Mouse (Mus musculus) forebrain, postnatal 0 days (tissue): ENCODE results near the gene Dcpp3. TPM values are rescaled to one million over a fixed set of nuclear protein-coding genes. Genes with fewer than 3 reads are reported as not detected.
"Not testable (repeated sequence)": the region's sequence is repeated elsewhere in the genome, so short reads cannot be mapped to it uniquely, and the experiment has no call there.

Experiments
- ATAC-seq: fragments of 200-750 bp; cut with Nextera tagmentation; 2 replicates; pipeline ENCODE4 v1.8.0; 2017; ENCODE audit warnings: mild to moderate bottlenecking, moderate library complexity
- DNase-seq: peaks from one replicate; pipeline ENCODE4 v3.0.0-alpha.2; 2015
- H3K27ac ChIP-seq: fragments of 300-500 bp; sonication (generic); 2 replicates; pipeline ENCODE4 v1.5.1; 2014; ENCODE audit warnings: low read depth, mild to moderate bottlenecking, antibody characterized with exemption, low read length, moderate library complexity, mixed read lengths
- H3K27me3 ChIP-seq: fragments of 300-500 bp; sonication (generic); 2 replicates; pipeline ENCODE4 v1.6.1; 2014; ENCODE audit warnings: mild to moderate bottlenecking, low read length, mixed read lengths; ENCODE audit not compliant: insufficient read depth
- H3K36me3 ChIP-seq: fragments of 300-500 bp; sonication (generic); 2 replicates; pipeline ENCODE4 v1.6.1; 2014; ENCODE audit warnings: mild to moderate bottlenecking, moderate library complexity; ENCODE audit not compliant: insufficient read depth
- H3K4me1 ChIP-seq: fragments of 300-500 bp; sonication (generic); 2 replicates; pipeline ENCODE4 v1.6.1; 2014; ENCODE audit warnings: antibody characterized with exemption; ENCODE audit not compliant: insufficient read depth
- H3K4me2 ChIP-seq: fragments of 300-500 bp; sonication (generic); 2 replicates; pipeline ENCODE4 v1.6.1; 2014; ENCODE audit warnings: low read depth, mild to moderate bottlenecking, moderate library complexity
- H3K4me3 ChIP-seq: fragments of 300-500 bp; sonication (generic); 2 replicates; pipeline ENCODE4 v1.5.1; 2014; ENCODE audit warnings: low read depth, low read length, mixed read lengths
- H3K9ac ChIP-seq: fragments of 300-500 bp; sonication (generic); 2 replicates; pipeline ENCODE4 v1.6.1; 2014; ENCODE audit warnings: mild to moderate bottlenecking
- H3K9me3 ChIP-seq: fragments of 300-500 bp; sonication (generic); 2 replicates; pipeline ENCODE4 v1.6.1; 2016; ENCODE audit warnings: low read length
- CTCF ChIP-seq: sonication (generic); IDR thresholded peaks from 2 replicates; pipeline ENCODE4 v1.5.1; 2016; ENCODE audit warnings: antibody characterized with exemption, control low read depth, low read depth
- WGBS: fragments of 180-500 bp; shearing (Covaris S2); extraction: QIAGEN DNeasy Blood & Tissue Kit; methylation state at CpG from one replicate; pipeline ENCODE4 v1.1.7; 2014; 5-methylcytosine and 5-hydroxymethylcytosine counted together
- polyA plus RNA-seq: library from polyadenylated mRNA; unstranded; fragments of >200 nt; fragmentation: Nextera tagmentation; extraction: Ambion mirVana; gene quantifications from 2 replicates; pipeline ENCODE4 v1.2.1, GENCODE M21; 2015
- total RNA-seq: library from RNA; depleted of rRNA; stranded (reverse); fragments of >200 nt; gene quantifications from 2 replicates; pipeline ENCODE4 v1.2.3, GENCODE M21; 2014

Dcpp3 gene
- total and polyA plus RNA-seq, 2 experiments from 2014 or later: not detected

GRCm38 (mm10) chr17:23924531-23925007, 7.3 kb downstream of the Dcpp3 start:
- H3K4me1 ChIP-seq: peaks cover 7% of the 10 kb centered on the region; the same call in 1 of the 2 replicates
- peak overlapping the region; percentile 83 for H3K27ac ChIP-seq
- H3K27me3 ChIP-seq: no peaks in the 10 kb centered on the region
- 2% methylated on average over 29 of the region's 29 CpGs for WGBS
- H3K4me2 ChIP-seq: peak overlapping the region; percentile 78
- peak; percentile 97 for ATAC-seq
- H3K36me3 ChIP-seq: no peaks in the 10 kb centered on the region
- peak; percentile 92 for DNase-seq
- peak; percentile 55 for TF ChIP-seq CTCF
- peak overlapping the region; percentile 51 for H3K4me3 ChIP-seq
- H3K9ac ChIP-seq: peak overlapping the region; percentile 58
- H3K9me3 ChIP-seq: no peaks in the 10 kb centered on the region

DNA sequence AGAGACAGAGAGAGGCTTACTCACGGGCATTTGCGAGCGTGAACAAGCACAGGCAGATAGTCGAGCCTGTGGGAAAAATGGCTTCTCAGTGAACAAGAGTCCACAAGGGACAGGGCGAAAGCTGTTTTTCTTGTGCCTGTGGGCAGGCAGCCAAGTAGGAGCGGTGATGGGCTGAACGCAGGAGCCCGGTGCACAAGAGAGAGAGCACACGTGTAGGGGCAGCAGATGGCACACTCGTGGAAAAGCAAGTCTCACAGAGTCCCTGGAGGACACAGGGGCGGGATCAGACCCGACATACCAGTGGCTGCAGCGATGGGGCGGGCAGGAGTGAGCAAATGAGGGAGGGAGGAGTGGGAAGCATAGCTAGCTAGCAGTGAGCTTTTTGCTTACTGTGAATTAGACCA, 7.8 kb downstream of the Dcpp3 start:
- no peaks in the 10 kb centered on the region for H3K36me3 ChIP-seq
- 0% methylated on average over 14 of the region's 14 CpGs for WGBS

GRCm38 (mm10) chr17:23931157-23931556, 13.9 kb downstream of the Dcpp3 start:
- H3K9ac ChIP-seq: no peak overlapping the region
- ATAC-seq: no peak
- no peaks in the 10 kb centered on the region for H3K9me3 ChIP-seq
- no peak overlapping the region for H3K27ac ChIP-seq
- no peak for DNase-seq
- H3K27me3 ChIP-seq: no peaks in the 10 kb centered on the region
- TF ChIP-seq CTCF: no peak
- no peaks in the 10 kb centered on the region for H3K36me3 ChIP-seq
- no peak overlapping the region for H3K4me2 ChIP-seq
- no peak overlapping the region for H3K4me3 ChIP-seq
- H3K4me1 ChIP-seq: no peaks in the 10 kb centered on the region
- 88% methylated on average over 5 of the region's 5 CpGs for WGBS

More for the DNA sequence above, 7.8 kb downstream of the Dcpp3 start:
- Histone ChIP-seq H3K27ac (peak overlapping the region; percentile 83), H3K9ac (peak overlapping the region; percentile 58), H3K27me3 (no peaks in the 10 kb centered on the region), H3K4me2 (peak overlapping the region; percentile 78), H3K4me3 (peak overlapping the region; percentile 51), H3K9me3 (no peaks in the 10 kb centered on the region), H3K4me1 (peaks cover 7% of the 10 kb centered on the region; the same call in 1 of the 2 replicates)
- DNase-seq (peak; percentile 74), ATAC-seq (peak; percentile 76)
- TF ChIP-seq CTCF: peak; percentile 19; the same call in 1 of the 2 replicates

DNA sequence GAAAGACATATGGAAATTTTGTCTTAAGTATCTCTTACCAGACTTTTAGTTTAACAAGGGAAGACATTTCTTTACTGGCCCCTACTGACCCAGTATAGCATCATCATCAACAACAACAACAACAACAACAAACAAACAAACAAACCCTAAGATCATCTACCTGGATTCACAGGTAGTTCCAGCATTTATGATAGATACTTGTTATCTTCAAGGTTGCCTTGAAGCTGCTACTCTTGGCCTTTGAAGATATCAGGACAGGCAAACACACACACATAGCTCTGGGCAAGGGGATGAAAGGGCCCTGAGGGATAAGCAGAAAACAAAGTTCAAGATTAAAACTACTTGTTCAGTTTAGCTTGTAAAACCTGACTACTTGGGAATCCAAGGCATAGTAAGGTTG, 24.1 kb downstream of the Dcpp3 start, which contains the start of gene Sbp:
TSS of gene Sbp (plus strand) at position 301 of the 400 bp plus-strand sequence.
- ATAC-seq (no peak), DNase-seq (no peak)
- Histone ChIP-seq H3K9ac (no peak within 1 kb of the TSS), H3K4me2 (no peak within 1 kb of the TSS), H3K27me3 (no peaks in the 10 kb centered on the region), H3K4me3 (no peak within 1 kb of the TSS), H3K9me3 (no peaks in the 10 kb centered on the region), H3K4me1 (no peaks in the 10 kb centered on the region), H3K27ac (no peak within 1 kb of the TSS), H3K36me3 (no peaks in the 10 kb centered on the region)
- TF ChIP-seq CTCF: no peak

DNA sequence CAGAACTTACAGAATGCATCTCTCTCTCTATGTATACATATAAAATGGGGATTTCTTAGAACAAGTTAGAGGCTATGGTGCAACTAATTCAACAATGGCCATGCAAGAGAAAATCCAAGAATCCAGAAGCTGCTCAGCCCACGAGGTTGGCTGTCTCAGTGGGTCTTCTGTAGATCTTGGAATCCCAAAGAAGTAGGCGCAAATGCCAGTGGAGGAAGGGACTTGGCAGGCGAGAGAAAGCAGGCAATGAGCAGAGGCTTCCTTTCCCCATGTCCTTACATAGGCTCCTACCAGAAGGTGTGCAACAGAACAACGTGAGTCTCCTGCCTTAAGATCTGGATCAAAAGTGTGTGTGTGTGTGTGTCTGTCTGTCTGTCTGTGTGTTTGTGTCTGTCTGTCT, 30.2 kb downstream of the Dcpp3 start:
- ATAC-seq, H3K4me1 ChIP-seq: not testable (repeated sequence)
- WGBS: 84% methylated on average over 4 of the region's 4 CpGs

DNA sequence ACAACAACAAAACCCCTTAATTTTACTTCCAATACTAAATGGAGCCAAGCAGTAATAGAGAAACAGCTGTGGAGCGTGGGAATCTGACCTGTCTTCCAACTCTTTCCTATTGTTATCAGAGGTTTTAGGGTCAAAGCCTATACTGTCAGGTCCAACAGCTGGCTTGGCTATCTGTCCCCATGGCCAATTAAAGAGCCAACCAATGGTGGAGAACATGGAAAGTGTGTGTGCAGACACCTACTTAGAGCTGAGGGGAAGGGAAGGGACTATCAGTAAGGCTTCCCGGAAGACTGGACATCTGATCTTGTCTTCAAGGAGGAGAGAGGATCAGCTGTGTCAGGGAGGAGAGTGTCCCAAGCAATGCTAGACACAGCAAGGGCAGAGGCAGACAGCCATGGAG, 31.8 kb downstream of the Dcpp3 start:
- ATAC-seq: no peak
- Histone ChIP-seq H3K9ac (no peak overlapping the region), H3K27me3 (no peaks in the 10 kb centered on the region), H3K4me1 (no peaks in the 10 kb centered on the region), H3K4me3 (no peak overlapping the region), H3K4me2 (no peak overlapping the region), H3K27ac (no peak overlapping the region), H3K36me3 (no peaks in the 10 kb centered on the region), H3K9me3 (no peaks in the 10 kb centered on the region)
- WGBS: 93% methylated on average over 2 of the region's 2 CpGs
- DNase-seq: no peak
- TF ChIP-seq CTCF: no peak

More for the DNA sequence above, 30.2 kb downstream of the Dcpp3 start:
- not testable (repeated sequence) for H3K9me3 ChIP-seq, H3K4me3 ChIP-seq, H3K36me3 ChIP-seq, H3K27ac ChIP-seq, H3K27me3 ChIP-seq, H3K9ac ChIP-seq, DNase-seq, H3K4me2 ChIP-seq

GRCm38 (mm10) chr17:23950828-23951227, 33.6 kb downstream of the Dcpp3 start:
- DNase-seq, H3K4me2 ChIP-seq, H3K4me3 ChIP-seq, H3K9me3 ChIP-seq, ATAC-seq, H3K4me1 ChIP-seq, H3K27ac ChIP-seq, H3K36me3 ChIP-seq, H3K9ac ChIP-seq, H3K27me3 ChIP-seq: not testable (repeated sequence)
- WGBS: 79% methylated on average over 4 of the region's 4 CpGs

DNA sequence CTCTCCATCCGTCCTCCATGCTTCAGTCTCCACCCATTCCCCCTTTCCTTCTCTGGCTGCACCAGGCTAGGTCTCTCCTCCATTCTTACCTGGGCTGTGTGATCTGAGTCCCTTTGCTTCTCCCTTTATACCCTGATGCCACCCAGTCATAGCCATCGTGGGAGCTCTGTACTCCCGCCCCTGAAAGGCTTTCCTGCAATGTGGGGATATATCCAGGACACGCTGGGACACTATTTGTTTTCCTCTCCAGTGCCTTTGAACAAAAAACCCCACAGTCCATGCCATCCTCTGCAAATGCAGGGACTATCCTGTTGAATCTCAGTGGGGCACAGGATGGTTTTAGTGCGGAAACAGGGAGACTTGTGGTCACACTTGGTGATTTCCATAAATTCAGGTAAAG, 37.9 kb downstream of the Dcpp3 start, which contains the start of gene Sbpl:
TSS of gene Sbpl (minus strand) at position 101 of the 400 bp plus-strand sequence.
- ATAC-seq: no peak

More for the DNA sequence above, 37.9 kb downstream of the Dcpp3 start, which contains the start of gene Sbpl:
- no peaks in the 10 kb centered on the region for H3K27me3 ChIP-seq
- WGBS: 78% methylated on average over 5 of the region's 5 CpGs
- no peaks in the 10 kb centered on the region for H3K36me3 ChIP-seq
- DNase-seq: no peak
- no peak within 1 kb of the TSS for H3K4me3 ChIP-seq
- no peak for TF ChIP-seq CTCF
- no peaks in the 10 kb centered on the region for H3K9me3 ChIP-seq
- H3K4me1 ChIP-seq: no peaks in the 10 kb centered on the region
- no peak within 1 kb of the TSS for H3K27ac ChIP-seq
- no peak within 1 kb of the TSS for H3K4me2 ChIP-seq
- H3K9ac ChIP-seq: no peak within 1 kb of the TSS
